Mouse (Mus musculus) liver, postnatal 0 days (tissue): ENCODE results near the gene Cox19.

ENCODE experiments used
- CTCF ChIP-seq: sonication (generic); IDR thresholded peaks from 2 replicates; pipeline ENCODE4 v1.5.1; 2016; ENCODE audit warnings: antibody characterized with exemption, low read depth
- EP300 ChIP-seq: IDR thresholded peaks from 2 replicates; pipeline ENCODE4 v1.6.1; 2016; ENCODE audit warnings: antibody characterized with exemption, low read depth, mild to moderate bottlenecking

- TF ChIP-seq CTCF (no peak), EP300 (no peak)
Observed at GRCm38 (mm10) chr5:139363858-139364257, 12.6 kb upstream of the Cox19 start.
